Mouse (Mus musculus) cerebellum, adult 2 months (tissue): ENCODE measurements at regions not wholly inside any gene's neighbourhood (a gene's known extent, or its start where the extent isn't known, plus 50 kb on each side); places are given as distances from the start of the nearest gene placed in this dataset.

Experiments
- DNase-seq, 2 experiments: peaks; one replicate each; pipeline ENCODE4 v3.0.0; 2021
- H3K27ac ChIP-seq: fragments of 200-500 bp; 2 replicates; pipeline ENCODE4 v1.5.1; 2012; ENCODE audit warnings: low read length, control low read depth, inconsistent platforms; ENCODE audit not compliant: insufficient read depth
- H3K27me3 ChIP-seq: fragments of 200-500 bp; 2 replicates; pipeline ENCODE4 v1.6.1; 2012; ENCODE audit warnings: inconsistent platforms, mild to moderate bottlenecking, low read length, moderate library complexity; ENCODE audit not compliant: control insufficient read depth, insufficient read depth
- H3K4me1 ChIP-seq: fragments of 200-500 bp; 2 replicates; pipeline ENCODE4 v1.6.1; 2011; ENCODE audit warnings: low read length; ENCODE audit not compliant: control insufficient read depth, insufficient read depth
- H3K4me3 ChIP-seq: fragments of 200-500 bp; replicated peaks from 2 replicates; pipeline ENCODE3; 2011; ENCODE audit warnings: mild to moderate bottlenecking, low read depth, low read length, control low read depth; ENCODE audit not compliant: insufficient read depth
- CTCF ChIP-seq: fragments of 200-500 bp; IDR thresholded peaks from 2 replicates; pipeline ENCODE4 v1.5.1; 2011; ENCODE audit warnings: low read depth, mild to moderate bottlenecking, control low read depth, low read length, moderate library complexity, borderline replicate concordance; ENCODE audit not compliant: insufficient read depth
- POLR2A ChIP-seq: fragments of 200-500 bp; IDR thresholded peaks from 2 replicates; pipeline ENCODE4 v1.6.1; 2011; ENCODE audit warnings: low read length, control low read depth, borderline replicate concordance; ENCODE audit not compliant: insufficient read depth
- WGBS: fragments of 180-500 bp; shearing (Covaris S2); methylation state at CpG from one replicate; pipeline ENCODE4 v1.1.7; 2018; 5-methylcytosine and 5-hydroxymethylcytosine counted together

DNA sequence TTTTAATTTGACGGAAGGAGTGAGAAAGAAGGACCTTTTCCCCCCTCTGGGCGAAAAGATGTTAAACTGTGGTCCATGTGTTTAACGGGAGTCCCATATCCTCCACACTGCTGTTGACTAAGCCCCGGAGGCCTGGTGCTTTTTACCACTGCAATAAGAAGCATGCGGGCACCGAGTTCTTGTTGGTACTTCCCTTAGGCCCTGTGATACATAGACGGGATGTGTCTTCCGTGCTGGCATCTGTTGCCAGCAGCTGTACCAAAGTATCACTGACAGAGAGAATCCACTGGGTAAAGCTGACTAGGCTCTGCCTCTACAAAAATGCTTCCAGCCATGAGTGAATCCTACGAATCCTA lies 232.9 kb downstream of the Zfp36l1 start:
- DNase-seq = no peak
- 47% methylated on average over 9 of the region's 9 CpGs for WGBS
- no peak for TF ChIP-seq POLR2A
- no peak for TF ChIP-seq CTCF
- Histone ChIP-seq H3K4me3 (no peak overlapping the region), H3K4me1 (no peaks in the 10 kb centered on the region), H3K27ac (no peak overlapping the region), H3K27me3 (no peaks in the 10 kb centered on the region)

DNA sequence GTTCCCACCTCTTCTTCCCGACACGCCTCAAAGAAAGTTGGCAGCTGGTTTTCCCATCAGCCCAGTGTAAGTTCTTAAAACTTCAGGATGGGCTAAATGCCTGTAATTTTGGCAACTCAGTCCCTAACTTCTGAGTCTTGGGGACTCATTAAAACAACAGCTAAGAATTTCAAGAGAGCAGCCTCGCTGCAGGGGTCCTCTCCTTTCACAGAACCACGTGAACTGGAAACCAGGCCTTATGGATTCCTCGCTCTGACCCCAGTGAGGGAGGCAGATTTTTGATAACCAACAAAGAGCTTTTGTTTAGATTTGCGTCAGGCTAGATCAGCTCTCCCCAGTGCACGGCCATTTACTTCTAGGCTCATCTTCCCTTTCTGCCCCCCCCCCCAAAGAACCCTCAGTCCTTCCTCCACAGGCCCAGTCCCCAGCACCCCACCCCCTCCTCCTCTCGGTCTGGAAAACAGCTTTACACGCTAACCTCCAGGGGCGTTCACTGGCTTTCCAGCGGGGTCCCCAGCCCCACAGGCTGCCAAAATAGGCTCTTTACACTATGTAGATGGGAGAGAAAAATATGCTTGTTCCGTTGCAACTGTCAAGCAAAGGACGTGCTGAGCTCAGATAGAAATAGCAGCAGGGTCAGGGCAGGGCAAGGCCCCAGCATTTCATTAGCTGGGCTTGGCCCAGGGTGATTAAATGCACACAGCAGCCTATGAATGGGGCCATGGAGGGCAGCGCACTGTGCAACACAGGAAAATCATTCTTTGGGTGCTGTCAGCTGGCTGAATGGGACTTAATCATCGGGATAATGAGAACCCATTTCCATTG lies 233.5 kb downstream of the Zfp36l1 start:
- 38% methylated on average over 15 of the region's 15 CpGs for WGBS
- no peak for DNase-seq
- no peak overlapping the region for H3K27ac ChIP-seq
- H3K4me1 ChIP-seq = no peaks in the 10 kb centered on the region
- no peak overlapping the region for H3K4me3 ChIP-seq
- no peaks in the 10 kb centered on the region for H3K27me3 ChIP-seq
- TF ChIP-seq POLR2A (no peak), CTCF (no peak)

GRCm38 (mm10) chr12:79878766-79879092 lies 234.1 kb downstream of the Zfp36l1 start:
- H3K27me3 ChIP-seq = no peaks in the 10 kb centered on the region
- WGBS = 61% methylated on average over 5 of the region's 5 CpGs
- H3K27ac ChIP-seq = no peak overlapping the region
- no peak for TF ChIP-seq POLR2A
- no peak for TF ChIP-seq CTCF
- no peak for DNase-seq
- H3K4me1 ChIP-seq = no peaks in the 10 kb centered on the region
- no peak overlapping the region for H3K4me3 ChIP-seq

DNA sequence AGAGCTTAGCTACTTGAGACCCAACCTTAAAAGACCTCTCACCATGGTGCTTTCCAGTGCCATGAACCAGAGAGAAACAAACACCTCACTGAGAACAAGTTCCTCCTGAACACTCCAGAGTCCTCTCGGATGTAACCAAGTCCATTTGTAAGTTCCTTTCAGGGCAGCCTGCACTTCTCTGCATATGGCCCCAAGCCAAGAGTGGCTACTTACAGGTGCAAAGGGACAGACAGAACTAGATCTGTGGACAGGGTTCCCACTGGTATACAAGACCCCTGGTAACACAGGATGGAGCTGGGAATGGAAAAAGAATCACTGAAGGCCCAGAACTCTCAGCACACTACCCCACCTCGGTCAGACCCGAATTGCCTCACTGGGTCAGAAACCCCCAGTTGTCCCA lies 234.7 kb downstream of the Zfp36l1 start:
- Histone ChIP-seq H3K4me3 (no peak overlapping the region), H3K4me1 (no peaks in the 10 kb centered on the region), H3K27ac (no peak overlapping the region), H3K27me3 (no peaks in the 10 kb centered on the region)
- TF ChIP-seq CTCF = no peak
- no peak for DNase-seq
- 84% methylated on average over 3 of the region's 3 CpGs for WGBS

GRCm38 (mm10) chr12:79874333-79874732 lies 238.5 kb downstream of the Zfp36l1 start:
- H3K27me3 ChIP-seq = no peaks in the 10 kb centered on the region
- WGBS = 94% methylated on average over 2 of the region's 2 CpGs
- TF ChIP-seq POLR2A = no peak
- TF ChIP-seq CTCF = no peak

GRCm38 (mm10) chr12:79865179-79865552 lies 247.6 kb downstream of the Zfp36l1 start:
- Histone ChIP-seq H3K4me3 (no peak overlapping the region), H3K27ac (no peak overlapping the region), H3K27me3 (no peaks in the 10 kb centered on the region), H3K4me1 (no peaks in the 10 kb centered on the region)
- TF ChIP-seq CTCF (no peak), POLR2A (no peak)
- DNase-seq = no peak
- 38% methylated on average over 6 of the region's 6 CpGs for WGBS

More at GRCm38 (mm10) chr12:79874333-79874732, 238.5 kb downstream of the Zfp36l1 start:
- Histone ChIP-seq H3K4me3 (no peak overlapping the region), H3K4me1 (no peaks in the 10 kb centered on the region), H3K27ac (no peak overlapping the region)
- no peak for DNase-seq

GRCm38 (mm10) chr12:79864346-79865178 lies 248.3 kb downstream of the Zfp36l1 start:
- no peak for DNase-seq
- no peak overlapping the region for H3K4me3 ChIP-seq
- H3K27ac ChIP-seq = no peak overlapping the region
- WGBS = 68% methylated on average over 20 of the region's 20 CpGs
- H3K27me3 ChIP-seq = no peaks in the 10 kb centered on the region
- TF ChIP-seq POLR2A = no peak
- TF ChIP-seq CTCF = no peak
- no peaks in the 10 kb centered on the region for H3K4me1 ChIP-seq
